Mouse (Mus musculus) embryonic fibroblast, embryonic 13.5 days (primary cell): ENCODE results near the gene Ankrd11.

Source experiments
- CTCF ChIP-seq: IDR thresholded peaks from 2 replicates; pipeline ENCODE4 v1.5.1; 2011; ENCODE audit warnings: mild to moderate bottlenecking, control low read depth, low read length, moderate library complexity, borderline replicate concordance; ENCODE audit not compliant: insufficient read depth
- POLR2A ChIP-seq: IDR thresholded peaks from 2 replicates; pipeline ENCODE4 v1.6.1; 2011; ENCODE audit warnings: low read depth, mild to moderate bottlenecking, control low read depth, low read length, moderate library complexity

- TF ChIP-seq CTCF, result no peak
- TF ChIP-seq POLR2A, result no peak
These were observed 22.7 kb upstream of the Ankrd11 start for GRCm38 (mm10) chr8:123064809-123065213.
